Mouse (Mus musculus) G1E-ER4 (cell line): Measurements from ENCODE around the gene B9d2. TPM values are rescaled to one million over a fixed set of nuclear protein-coding genes. Genes with fewer than 3 reads are reported as not detected.

ENCODE experiments used
- GATA1 ChIP-seq: IDR thresholded peaks from one replicate; pipeline ENCODE4 v1.8.0; 2012; ENCODE audit warnings: low read length, inconsistent platforms
- polyA plus RNA-seq: library from polyadenylated mRNA; stranded (reverse); fragments of >175 nt; gene quantifications from 2 replicates; pipeline ENCODE4 v1.2.3, GENCODE M21; 2012

The B9d2 gene
- polyA plus RNA-seq, 1 experiment: 125 TPM

- no peak for TF ChIP-seq GATA1
Observed at GRCm38 (mm10) chr7:25731294-25732055, 50.9 kb downstream of the B9d2 start.

DNA sequence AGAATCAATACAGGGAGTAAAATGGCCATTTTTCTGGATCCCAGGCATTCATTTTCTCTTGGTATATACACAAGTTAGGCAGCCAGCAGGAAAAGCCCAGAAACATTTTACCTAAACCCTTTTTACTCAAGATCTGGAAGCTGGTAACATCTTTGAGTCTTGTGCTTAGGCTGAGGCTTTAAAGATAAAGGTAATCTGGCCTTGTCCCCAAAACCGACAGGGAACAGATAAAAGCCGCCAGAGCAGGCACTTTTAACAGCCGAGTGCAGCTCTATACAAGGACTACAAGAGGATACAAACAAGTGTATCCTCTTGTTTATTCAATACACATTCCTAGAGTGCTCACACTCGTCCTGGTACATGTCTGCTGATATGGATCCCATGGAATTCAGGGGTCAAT lies 54.4 kb downstream of the B9d2 start:
- TF ChIP-seq GATA1: no peak

Other genes starting within 250 kb of the B9d2 start
- not detected in 2 replicates for gene Ceacam1, start 203.2 kb upstream of the B9d2 start, polyA plus RNA-seq
- not detected in 2 replicates for gene Ceacam2, start 140.9 kb upstream of the B9d2 start, polyA plus RNA-seq
- gene Erich4, start 64.9 kb upstream of the B9d2 start, polyA plus RNA-seq: not detected in 2 replicates
- 41.9 and 45.5 TPM in 2 replicates for gene Dmac2, start 61.4 kb upstream of the B9d2 start, polyA plus RNA-seq
- 0.44 and 0.50 TPM in 2 replicates for gene B3gnt8, start 54.1 kb upstream of the B9d2 start, polyA plus RNA-seq
- gene Bckdha, start 21.8 kb upstream of the B9d2 start, polyA plus RNA-seq: 70.4 and 81.4 TPM in 2 replicates
- 652 and 689 TPM in 2 replicates for gene Exosc5, start 21.6 kb upstream of the B9d2 start, polyA plus RNA-seq
- 2.8 and 3.6 TPM in 2 replicates for gene Tmem91, start 5.6 kb upstream of the B9d2 start, polyA plus RNA-seq
- gene Tgfb1, start 6.2 kb downstream of the B9d2 start, polyA plus RNA-seq: 1,641 and 2,011 TPM in 2 replicates
- gene Ccdc97, start 38.3 kb downstream of the B9d2 start, polyA plus RNA-seq: 109 and 114 TPM in 2 replicates
- gene Hnrnpul1, start 74.0 kb downstream of the B9d2 start, polyA plus RNA-seq: 513 and 543 TPM in 2 replicates
- gene Axl, start 107.9 kb downstream of the B9d2 start, polyA plus RNA-seq: 0.03 TPM in 1 of 2 replicates, not detected in the other
- not detected in 2 replicates for gene Cyp2s1, start 136.1 kb downstream of the B9d2 start, polyA plus RNA-seq
- gene Cyp2b10, start 216.8 kb downstream of the B9d2 start, polyA plus RNA-seq: not detected in 2 replicates